Comparison of ENCODE assay signal across 9 mouse cellular contexts in genomic region chr9:30919686-30920085, GRCm38 (mm10). TPM values are rescaled to one million over a fixed set of nuclear protein-coding genes. Genes with fewer than 3 reads are reported as not detected.
A peak's percentile ranks its signal among the peaks of the same experiment; 100 is the strongest.
DNase-seq lines count a peak whose midpoint lies in the region; ATAC-seq lines count a peak whose summit lies in the region.
"Had no signal": no experiment of that assay in that cellular context is flagged by ENCODE, and none has a peak within 500 bp of the region (broad histone marks: within the 10 kb centered on the region; RNA-seq: fewer than 3 reads in every experiment).

No protein-coding gene starts in this region.

- H3K4me1 ChIP-seq in lung, embryonic 15.5 days = peaks cover 29% of the 10 kb centered on the region
- peaks cover 11% of the 10 kb centered on the region for H3K4me1 ChIP-seq in hindbrain, embryonic 16.5 days (ENCODE audit: control insufficient read depth, insufficient read depth, low read depth, low read length)
- no peaks in the 10 kb centered on the region; the same call in 1 of the 2 replicates for H3K4me1 ChIP-seq in stomach, embryonic 14.5 days (ENCODE audit: control insufficient read depth, insufficient read depth, low read length)
- H3K4me1 ChIP-seq: liver, embryonic 13.5 days had no signal

- peaks cover 49% of the 10 kb centered on the region for H3K27me3 ChIP-seq in lung, embryonic 15.5 days
- peaks cover 6% of the 10 kb centered on the region; the same call in 1 of the 2 replicates for H3K27me3 ChIP-seq in hindbrain, embryonic 16.5 days (replicated peaks; ENCODE audit: control insufficient read depth, insufficient read depth, low read length)
- H3K27me3 ChIP-seq in stomach, embryonic 14.5 days (ENCODE audit: control insufficient read depth, insufficient read depth, low read length) = no peaks in the 10 kb centered on the region

- WGBS in lung, embryonic 15.5 days = 77% methylated on average over 9 of the region's 9 CpGs
- WGBS in hindbrain, embryonic 16.5 days = 77% methylated on average over 9 of the region's 9 CpGs
- WGBS in stomach, embryonic 14.5 days = 77% methylated on average over 9 of the region's 9 CpGs

- peak overlapping the region; percentile 22; the same call in 1 of the 2 replicates for H3K4me2 ChIP-seq in lung, embryonic 15.5 days
- H3K4me2 ChIP-seq in hindbrain, embryonic 16.5 days (ENCODE audit: low read length) = peak overlapping the region; percentile 40
- H3K4me2 ChIP-seq in stomach, embryonic 14.5 days (replicated peaks; ENCODE audit: low read depth, low read length) = peak overlapping the region; percentile 31; the same call in 1 of the 2 replicates
- H3K4me2 ChIP-seq: forebrain, embryonic 15.5 days; liver, embryonic 13.5 days had no signal

- no peak overlapping the region for H3K27ac ChIP-seq in lung, embryonic 15.5 days
- H3K27ac ChIP-seq in hindbrain, embryonic 16.5 days (ENCODE audit: low read depth, low read length) = no peak overlapping the region
- peak overlapping the region; percentile 29; the same call in 1 of the 2 replicates for H3K27ac ChIP-seq in stomach, embryonic 14.5 days (ENCODE audit: low read length)
- H3K27ac ChIP-seq: forebrain, embryonic 15.5 days; liver, embryonic 13.5 days had no signal

- no peak overlapping the region for H3K4me3 ChIP-seq in lung, embryonic 15.5 days
- 0 out of 2 replicates have a peak overlapping the region, but pooled peaks have one; percentile 2 for H3K4me3 ChIP-seq in hindbrain, embryonic 16.5 days (ENCODE audit: low read length)
- peak overlapping the region; percentile 58; the same call in 1 of the 2 replicates for H3K4me3 ChIP-seq in stomach, embryonic 14.5 days (ENCODE audit: low read depth, low read length)
- H3K4me3 ChIP-seq: forebrain, embryonic 15.5 days; liver, embryonic 13.5 days had no signal

- DNase-seq in lung, postnatal 14 days = no peak
- peak; percentile 67 to 79 for DNase-seq in heart, adult 18-20 months
- no peak for DNase-seq in spleen, postnatal 10 days (ENCODE audit: low spot score in 2 of 2)
- DNase-seq: liver, embryonic 13.5 days had no signal

- no peaks in the 10 kb centered on the region for H3K9me3 ChIP-seq in lung, embryonic 15.5 days
- H3K9me3 ChIP-seq in hindbrain, embryonic 16.5 days (ENCODE audit: control insufficient read depth, low read length) = no peaks in the 10 kb centered on the region
- H3K9me3 ChIP-seq in stomach, embryonic 14.5 days (ENCODE audit: control insufficient read depth, low read depth, low read length) = no peaks in the 10 kb centered on the region
- H3K9me3 ChIP-seq: forebrain, embryonic 15.5 days; liver, embryonic 13.5 days had no signal

- H3K36me3 ChIP-seq in lung, embryonic 15.5 days = no peaks in the 10 kb centered on the region
- no peaks in the 10 kb centered on the region for H3K36me3 ChIP-seq in hindbrain, embryonic 16.5 days (ENCODE audit: control insufficient read depth, insufficient read depth, low read length)
- H3K36me3 ChIP-seq in stomach, embryonic 14.5 days (ENCODE audit: control insufficient read depth, insufficient read depth, low read length) = no peaks in the 10 kb centered on the region
- H3K36me3 ChIP-seq: forebrain, embryonic 15.5 days; liver, embryonic 13.5 days had no signal

- no peak overlapping the region for H3K9ac ChIP-seq in lung, embryonic 15.5 days
- no peak overlapping the region for H3K9ac ChIP-seq in hindbrain, embryonic 16.5 days (ENCODE audit: low read depth, low read length)
- no peak overlapping the region for H3K9ac ChIP-seq in stomach, embryonic 14.5 days (replicated peaks; ENCODE audit: low read depth, low read length)
- H3K9ac ChIP-seq: forebrain, embryonic 15.5 days; liver, embryonic 13.5 days had no signal

- no peak for ATAC-seq in lung, embryonic 15.5 days (ENCODE audit: borderline replicate concordance, extremely low read depth, low FRiP score, low TSS enrichment)
- ATAC-seq in hindbrain, embryonic 16.5 days = no peak
- ATAC-seq in stomach, embryonic 14.5 days (ENCODE audit: insufficient number of reproducible peaks, insufficient read depth, low FRiP score, low read depth) = no peak
- no peak for ATAC-seq in activated CD4-positive, CD25-positive, alpha-beta regulatory T cell, adult 4 months
- ATAC-seq: forebrain, embryonic 15.5 days had no signal

RNA-seq across cellular contexts. Expression of gene Adamts15, which starts 2.6 kb away (rescaled TPM):
- 5.8 and 6.8 TPM in 2 replicates for polyA plus RNA-seq in lung, embryonic 15.5 days (2015; fragmentation: Nextera tagmentation; extraction: Ambion mirVana)
- 1 to 10 TPM; 4.8 to 5.9 TPM for total RNA-seq in heart, adult 18-20 months (2021)
- 6.2 and 7.6 TPM in 2 replicates for polyA plus RNA-seq in hindbrain, embryonic 16.5 days (2015; fragmentation: Nextera tagmentation; extraction: Ambion mirVana)
- polyA plus RNA-seq in stomach, embryonic 14.5 days (2014; fragmentation: Nextera tagmentation; extraction: Ambion mirVana) = 10.1 and 12.9 TPM in 2 replicates
- polyA plus RNA-seq in activated CD4-positive, CD25-positive, alpha-beta regulatory T cell, adult 4 months (2017; shearing (Covaris generic)) = under 1 TPM; 0.33 to 0.43 TPM

RNA-seq across cellular contexts. Expression of gene Adamts8, which starts 22.7 kb away (rescaled TPM):
- polyA plus RNA-seq in lung, embryonic 15.5 days (2015; fragmentation: Nextera tagmentation; extraction: Ambion mirVana) = 3.6 and 5.8 TPM in 2 replicates
- 1 to 10 TPM; 2.1 to 2.8 TPM for total RNA-seq in heart, adult 18-20 months (2021)
- polyA plus RNA-seq in hindbrain, embryonic 16.5 days (2015; fragmentation: Nextera tagmentation; extraction: Ambion mirVana) = 1.8 and 2.8 TPM in 2 replicates
- polyA plus RNA-seq in stomach, embryonic 14.5 days (2014; fragmentation: Nextera tagmentation; extraction: Ambion mirVana) = 8.1 and 8.3 TPM in 2 replicates
- under 1 TPM in 1 of 2 experiments, not detected in 1; 0.24 TPM for polyA plus RNA-seq in activated CD4-positive, CD25-positive, alpha-beta regulatory T cell, adult 4 months (2017; shearing (Covaris generic))

Comparison
In these comparisons a context has a peak if more than half of its experiments do, and no peak if none do; other contexts are left out.
1. DNase-seq: peak in heart, adult 18-20 months (2 of 2); none in lung, postnatal 14 days (single experiment) and spleen, postnatal 10 days (0 of 2).
2. Peak in every context shown above with its lines, with median percentiles within 50 percentile points of each other: H3K4me2 ChIP-seq.